Mouse (Mus musculus): Measurements from ENCODE around the gene Pes1. TPM values are rescaled to one million over a fixed set of nuclear protein-coding genes. Genes with fewer than 3 reads are reported as not detected.

Pes1 gene
- polyA plus RNA-seq, 1 experiment from 2014 or later = 31.8 TPM

- Histone ChIP-seq H3K36me3 (ENCODE audit: control insufficient read depth, insufficient read depth) (peaks cover 72% of the 10 kb centered on the region), H3K9ac (ENCODE audit: low read depth, low read length) (no peak overlapping the region), H3K9me3 (ENCODE audit: control insufficient read depth) (no peaks in the 10 kb centered on the region), H3K4me1 (replicated peaks; ENCODE audit: control insufficient read depth, insufficient read depth, low read length) (no peaks in the 10 kb centered on the region), H3K4me3 (ENCODE audit: low read depth, low read length) (no peak overlapping the region), H3K4me2 (replicated peaks; ENCODE audit: low read depth) (no peak overlapping the region), H3K27ac (ENCODE audit: low read depth, low read length) (no peak overlapping the region), H3K27me3 (replicated peaks; ENCODE audit: control insufficient read depth, insufficient read depth, low read length) (no peaks in the 10 kb centered on the region)
- ATAC-seq = no peak
- 98% methylated on average over 6 of the region's 6 CpGs for WGBS
- TF ChIP-seq CTCF (IDR thresholded peaks at IDR 0.05; ENCODE audit: low read depth) = no peak
Observed at GRCm38 (mm10) chr11:3922731-3923130, 41.0 kb upstream of the Pes1 start.

- Histone ChIP-seq H3K4me3 (ENCODE audit: low read depth, low read length) (no peak overlapping the region), H3K9ac (ENCODE audit: low read depth, low read length) (no peak overlapping the region), H3K9me3 (ENCODE audit: control insufficient read depth) (no peaks in the 10 kb centered on the region), H3K4me1 (replicated peaks; ENCODE audit: control insufficient read depth, insufficient read depth, low read length) (no peaks in the 10 kb centered on the region), H3K4me2 (replicated peaks; ENCODE audit: low read depth) (no peak overlapping the region), H3K27ac (ENCODE audit: low read depth, low read length) (no peak overlapping the region), H3K27me3 (replicated peaks; ENCODE audit: control insufficient read depth, insufficient read depth, low read length) (no peaks in the 10 kb centered on the region), H3K36me3 (ENCODE audit: control insufficient read depth, insufficient read depth) (peaks cover 64% of the 10 kb centered on the region)
- 93% methylated on average over 10 of the region's 10 CpGs for WGBS
- TF ChIP-seq CTCF (IDR thresholded peaks at IDR 0.05; ENCODE audit: low read depth) = no peak
- no peak for ATAC-seq
Observed at GRCm38 (mm10) chr11:3925916-3926315, 37.9 kb upstream of the Pes1 start.

- ATAC-seq = no peak
- H3K27me3 ChIP-seq (replicated peaks; ENCODE audit: control insufficient read depth, insufficient read depth, low read length) = no peaks in the 10 kb centered on the region
- peaks cover 27% of the 10 kb centered on the region for H3K36me3 ChIP-seq (ENCODE audit: control insufficient read depth, insufficient read depth)
- TF ChIP-seq CTCF (IDR thresholded peaks at IDR 0.05; ENCODE audit: low read depth) = no peak
- H3K4me1 ChIP-seq (replicated peaks; ENCODE audit: control insufficient read depth, insufficient read depth, low read length) = no peaks in the 10 kb centered on the region
- no peak overlapping the region for H3K4me3 ChIP-seq (ENCODE audit: low read depth, low read length)
- H3K9me3 ChIP-seq (ENCODE audit: control insufficient read depth) = no peaks in the 10 kb centered on the region
- WGBS = 57% methylated on average over 4 of the region's 4 CpGs
- H3K4me2 ChIP-seq (replicated peaks; ENCODE audit: low read depth) = peak overlapping the region; percentile 81
- H3K27ac ChIP-seq (ENCODE audit: low read depth, low read length) = no peak overlapping the region
- no peak overlapping the region for H3K9ac ChIP-seq (ENCODE audit: low read depth, low read length)
Observed at GRCm38 (mm10) chr11:3930019-3930418, 33.8 kb upstream of the Pes1 start.

- Histone ChIP-seq H3K4me1 (replicated peaks; ENCODE audit: control insufficient read depth, insufficient read depth, low read length) (no peaks in the 10 kb centered on the region), H3K27me3 (replicated peaks; ENCODE audit: control insufficient read depth, insufficient read depth, low read length) (no peaks in the 10 kb centered on the region), H3K36me3 (ENCODE audit: control insufficient read depth, insufficient read depth) (peaks cover 19% of the 10 kb centered on the region), H3K27ac (ENCODE audit: low read depth, low read length) (no peak overlapping the region), H3K9ac (ENCODE audit: low read depth, low read length) (0 out of 2 replicates have a peak overlapping the region, but pooled peaks have one; percentile 55), H3K4me2 (replicated peaks; ENCODE audit: low read depth) (peak overlapping the region; percentile 81), H3K9me3 (ENCODE audit: control insufficient read depth) (no peaks in the 10 kb centered on the region), H3K4me3 (ENCODE audit: low read depth, low read length) (peak overlapping the region; percentile 58)
- no peak for ATAC-seq
- WGBS = 37% methylated on average over 6 of the region's 6 CpGs
- no peak for TF ChIP-seq CTCF (IDR thresholded peaks at IDR 0.05; ENCODE audit: low read depth)
Observed at GRCm38 (mm10) chr11:3930931-3931330, 32.8 kb upstream of the Pes1 start.

- Histone ChIP-seq H3K4me1 (replicated peaks; ENCODE audit: control insufficient read depth, insufficient read depth, low read length) (no peaks in the 10 kb centered on the region), H3K4me3 (ENCODE audit: low read depth, low read length) (peak within 1 kb of the TSS; percentile 58), H3K9me3 (ENCODE audit: control insufficient read depth) (no peaks in the 10 kb centered on the region), H3K36me3 (ENCODE audit: control insufficient read depth, insufficient read depth) (peaks cover 13% of the 10 kb centered on the region), H3K27me3 (replicated peaks; ENCODE audit: control insufficient read depth, insufficient read depth, low read length) (no peaks in the 10 kb centered on the region), H3K27ac (ENCODE audit: low read depth, low read length) (peak within 1 kb of the TSS; percentile 64; the same call in 1 of the 2 replicates), H3K4me2 (replicated peaks; ENCODE audit: low read depth) (peak within 1 kb of the TSS; percentile 81), H3K9ac (ENCODE audit: low read depth, low read length) (peak within 1 kb of the TSS; percentile 55)
- no peak for TF ChIP-seq CTCF (IDR thresholded peaks at IDR 0.05; ENCODE audit: low read depth)
- peak; percentile 83 for ATAC-seq
- under 1% methylated on average over 17 of the region's 26 CpGs for WGBS
Observed at GRCm38 (mm10) chr11:3931511-3932211, 32.1 kb upstream of the Pes1 start, which contains the start of gene Tcn2. Gene Tcn2, minus strand, starts transcription at chr11:3932159.

GRCm38 (mm10) chr11:3933756-3934285, 30.0 kb upstream of the Pes1 start:
- TF ChIP-seq CTCF (IDR thresholded peaks at IDR 0.05; ENCODE audit: low read depth) = no peak
- WGBS = 91% methylated on average over 9 of the region's 9 CpGs
- Histone ChIP-seq H3K9ac (ENCODE audit: low read depth, low read length) (no peak overlapping the region), H3K9me3 (ENCODE audit: control insufficient read depth) (no peaks in the 10 kb centered on the region), H3K4me2 (replicated peaks; ENCODE audit: low read depth) (no peak overlapping the region), H3K4me1 (replicated peaks; ENCODE audit: control insufficient read depth, insufficient read depth, low read length) (no peaks in the 10 kb centered on the region), H3K36me3 (ENCODE audit: control insufficient read depth, insufficient read depth) (no peaks in the 10 kb centered on the region), H3K27ac (ENCODE audit: low read depth, low read length) (no peak overlapping the region), H3K4me3 (ENCODE audit: low read depth, low read length) (no peak overlapping the region), H3K27me3 (replicated peaks; ENCODE audit: control insufficient read depth, insufficient read depth, low read length) (no peaks in the 10 kb centered on the region)
- ATAC-seq = no peak
